Mouse (Mus musculus) forebrain, embryonic 16.5 days (tissue): ENCODE results near the gene Dnm3. TPM values are rescaled to one million over a fixed set of nuclear protein-coding genes. Genes with fewer than 3 reads are reported as not detected.
A peak's percentile ranks its signal among the peaks of the same experiment; 100 is the strongest.

Experiments
- ATAC-seq: fragments of 200-750 bp; cut with Nextera tagmentation; 2 replicates; pipeline ENCODE4 v1.8.0; 2017; ENCODE audit warnings: mild to moderate bottlenecking, moderate library complexity
- H3K27ac ChIP-seq: fragments of 300-500 bp; sonication (generic); 2 replicates; pipeline ENCODE4 v1.5.1; 2014; ENCODE audit warnings: low read length, control low read depth
- H3K27me3 ChIP-seq: fragments of 300-500 bp; sonication (generic); replicated peaks from 2 replicates; pipeline ENCODE4 v1.6.1; 2014; ENCODE audit warnings: low read length; ENCODE audit not compliant: control insufficient read depth, insufficient read depth
- H3K36me3 ChIP-seq: fragments of 300-500 bp; sonication (generic); 2 replicates; pipeline ENCODE4 v1.6.1; 2014; ENCODE audit not compliant: control insufficient read depth, insufficient read depth
- H3K4me1 ChIP-seq: fragments of 300-500 bp; sonication (generic); replicated peaks from 2 replicates; pipeline ENCODE4 v1.6.1; 2014; ENCODE audit warnings: low read length; ENCODE audit not compliant: control insufficient read depth, insufficient read depth
- H3K4me2 ChIP-seq: fragments of 300-500 bp; sonication (generic); 2 replicates; pipeline ENCODE4 v1.6.1; 2014; ENCODE audit warnings: mild to moderate bottlenecking, low read length, control low read depth
- H3K4me3 ChIP-seq: fragments of 300-500 bp; sonication (generic); replicated peaks from 2 replicates; pipeline ENCODE4 v1.5.1; 2014; ENCODE audit warnings: mild to moderate bottlenecking, low read length, control low read depth
- H3K9ac ChIP-seq: fragments of 300-500 bp; sonication (generic); replicated peaks from 2 replicates; pipeline ENCODE4 v1.6.1; 2014; ENCODE audit warnings: low read depth, low read length, control low read depth
- H3K9me3 ChIP-seq: fragments of 300-500 bp; sonication (generic); 2 replicates; pipeline ENCODE4 v1.6.1; 2016; ENCODE audit warnings: low read length; ENCODE audit not compliant: control insufficient read depth
- WGBS: fragments of 180-500 bp; shearing (Covaris S2); extraction: QIAGEN DNeasy Blood & Tissue Kit; methylation state at CpG from one replicate; pipeline ENCODE4 v1.1.7; 2014; 5-methylcytosine and 5-hydroxymethylcytosine counted together
- polyA plus RNA-seq: library from polyadenylated mRNA; unstranded; fragments of >200 nt; fragmentation: Nextera tagmentation; extraction: Ambion mirVana; gene quantifications from 2 replicates; pipeline ENCODE4 v1.2.1, GENCODE M21; 2015

Gene Dnm3
- polyA plus RNA-seq, 1 experiment from 2014 or later = 41.8 TPM

GRCm38 (mm10) chr1:162043788-162044717, 433.8 kb downstream of the Dnm3 start:
- Histone ChIP-seq H3K4me1 (no peaks in the 10 kb centered on the region), H3K27me3 (no peaks in the 10 kb centered on the region), H3K4me2 (no peak overlapping the region), H3K9me3 (no peaks in the 10 kb centered on the region), H3K27ac (no peak overlapping the region), H3K9ac (no peak overlapping the region), H3K36me3 (no peaks in the 10 kb centered on the region), H3K4me3 (no peak overlapping the region)
- 74% methylated on average over 8 of the region's 8 CpGs for WGBS
- no peak for ATAC-seq

DNA sequence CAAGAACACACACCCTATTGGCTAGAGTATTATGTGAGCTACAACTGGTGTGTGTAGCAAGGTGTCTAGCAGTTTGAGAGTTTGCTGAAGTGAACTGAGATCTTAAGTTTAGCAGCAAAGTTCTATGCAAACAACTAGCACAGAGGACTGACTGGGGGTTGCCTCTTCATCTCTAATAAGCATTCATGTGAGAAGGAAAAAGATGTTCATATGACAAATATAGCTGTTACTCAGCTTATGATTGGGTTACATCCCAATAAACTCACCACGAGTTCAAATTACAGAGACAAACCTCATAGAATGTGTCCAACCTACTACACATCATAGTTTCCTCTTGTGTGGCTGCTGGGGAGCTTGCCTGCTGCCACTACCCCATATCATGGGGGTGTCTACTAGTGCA, 434.6 kb downstream of the Dnm3 start:
- H3K9ac ChIP-seq = no peak overlapping the region
- no peak overlapping the region for H3K4me3 ChIP-seq
- no peaks in the 10 kb centered on the region for H3K36me3 ChIP-seq
- no peak overlapping the region for H3K4me2 ChIP-seq
- peaks cover 4% of the 10 kb centered on the region for H3K4me1 ChIP-seq
- H3K27ac ChIP-seq = no peak overlapping the region
- H3K9me3 ChIP-seq = no peaks in the 10 kb centered on the region
- no peak for ATAC-seq
- no peaks in the 10 kb centered on the region for H3K27me3 ChIP-seq
- WGBS = 89% methylated on average over 1 of the region's 1 CpGs

DNA sequence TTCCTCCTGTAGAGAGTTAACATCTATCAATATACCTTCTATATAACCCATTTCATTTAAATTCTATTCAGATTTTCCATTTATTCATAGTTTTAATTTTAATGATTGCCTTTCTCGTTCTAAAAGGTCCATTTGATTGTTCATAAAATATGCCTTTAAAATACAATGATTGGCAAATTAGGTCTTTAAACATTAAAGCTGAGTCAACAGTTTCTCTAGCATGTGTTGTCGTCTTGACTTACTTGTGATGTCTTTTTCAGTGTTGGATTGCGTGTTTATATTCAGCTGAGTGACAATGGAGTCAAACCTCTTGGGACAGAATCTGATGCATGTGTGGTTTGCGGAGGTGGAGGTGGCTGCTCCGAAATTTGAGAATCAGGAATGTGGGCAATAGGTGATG, 435.4 kb downstream of the Dnm3 start:
- no peak for ATAC-seq

GRCm38 (mm10) chr1:162040490-162041274, 437.2 kb downstream of the Dnm3 start:
- Histone ChIP-seq H3K9me3 (no peaks in the 10 kb centered on the region), H3K27ac (no peak overlapping the region), H3K27me3 (no peaks in the 10 kb centered on the region), H3K4me1 (peaks cover 17% of the 10 kb centered on the region), H3K36me3 (no peaks in the 10 kb centered on the region), H3K4me2 (no peak overlapping the region), H3K9ac (no peak overlapping the region), H3K4me3 (no peak overlapping the region)
- WGBS = 88% methylated on average over 6 of the region's 6 CpGs
- no peak for ATAC-seq

More for the DNA sequence above, 435.4 kb downstream of the Dnm3 start:
- WGBS = 90% methylated on average over 5 of the region's 5 CpGs
- no peak overlapping the region for H3K27ac ChIP-seq
- H3K4me1 ChIP-seq = peaks cover 10% of the 10 kb centered on the region
- no peaks in the 10 kb centered on the region for H3K9me3 ChIP-seq
- no peaks in the 10 kb centered on the region for H3K36me3 ChIP-seq
- no peak overlapping the region for H3K9ac ChIP-seq
- no peak overlapping the region for H3K4me3 ChIP-seq
- H3K4me2 ChIP-seq = no peak overlapping the region
- no peaks in the 10 kb centered on the region for H3K27me3 ChIP-seq

DNA sequence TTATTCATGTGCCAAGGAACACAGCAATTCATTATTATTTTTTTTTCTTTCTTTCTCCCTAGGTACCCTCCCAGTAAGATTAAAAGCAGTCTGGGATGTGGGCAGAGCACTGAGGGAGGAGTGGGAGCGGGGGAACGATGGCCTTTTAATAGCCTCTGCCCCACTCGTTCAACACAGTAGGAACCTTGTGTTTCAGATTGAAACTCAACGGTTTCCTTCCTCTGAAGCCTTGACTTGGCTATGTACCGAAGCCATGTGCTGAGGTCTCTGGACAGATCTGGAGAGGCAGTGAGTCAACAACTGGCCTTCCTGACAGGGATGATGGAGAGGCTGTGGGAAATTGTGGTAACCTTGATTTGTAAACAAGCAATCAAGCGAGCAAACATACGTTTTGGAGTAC, 438.0 kb downstream of the Dnm3 start:
- WGBS = 66% methylated on average over 7 of the region's 7 CpGs
- H3K36me3 ChIP-seq = no peaks in the 10 kb centered on the region
- no peak overlapping the region for H3K4me3 ChIP-seq
- no peak overlapping the region for H3K4me2 ChIP-seq
- peaks cover 17% of the 10 kb centered on the region for H3K4me1 ChIP-seq
- no peaks in the 10 kb centered on the region for H3K27me3 ChIP-seq
- no peak for ATAC-seq
- H3K9me3 ChIP-seq = no peaks in the 10 kb centered on the region
- H3K9ac ChIP-seq = no peak overlapping the region
- H3K27ac ChIP-seq = no peak overlapping the region

DNA sequence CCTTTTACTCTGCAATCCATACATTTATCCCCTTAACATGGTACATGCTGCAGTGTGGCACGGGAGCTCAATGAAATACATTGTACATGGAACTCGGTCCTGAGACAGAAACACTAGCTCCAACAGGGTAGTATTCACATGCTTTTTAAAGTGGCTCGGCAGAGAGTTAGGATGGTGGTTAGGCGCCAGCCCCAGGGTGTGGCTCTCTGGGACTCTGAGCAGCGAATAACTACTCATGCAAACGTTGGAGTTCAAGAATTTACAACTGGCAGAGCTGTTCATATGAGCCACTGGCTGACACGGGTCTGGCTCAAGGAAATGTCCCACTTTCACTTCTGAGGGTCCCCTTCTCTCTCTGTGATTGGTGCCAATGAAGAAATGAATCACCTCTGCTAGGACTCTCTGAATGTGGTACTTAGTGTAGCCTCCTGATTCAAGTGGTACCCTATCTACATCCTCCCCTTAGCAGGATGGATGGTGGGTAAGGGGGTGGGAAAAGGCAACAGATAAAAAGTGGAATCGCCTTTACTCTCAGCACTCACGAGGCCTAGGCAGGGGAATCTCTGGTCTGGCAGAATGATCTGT, 438.7 kb downstream of the Dnm3 start:
- Histone ChIP-seq H3K9ac (no peak overlapping the region), H3K36me3 (no peaks in the 10 kb centered on the region), H3K4me1 (peaks cover 17% of the 10 kb centered on the region), H3K9me3 (no peaks in the 10 kb centered on the region), H3K4me2 (no peak overlapping the region), H3K27me3 (no peaks in the 10 kb centered on the region), H3K4me3 (no peak overlapping the region), H3K27ac (no peak overlapping the region)
- WGBS = 65% methylated on average over 9 of the region's 9 CpGs
- ATAC-seq = no peak

GRCm38 (mm10) chr1:162038431-162038830, 439.4 kb downstream of the Dnm3 start:
- Histone ChIP-seq H3K4me2 (no peak overlapping the region), H3K4me3 (no peak overlapping the region), H3K9ac (no peak overlapping the region), H3K27me3 (no peaks in the 10 kb centered on the region), H3K9me3 (no peaks in the 10 kb centered on the region), H3K27ac (no peak overlapping the region; the same call in 1 of the 2 replicates), H3K4me1 (peaks cover 17% of the 10 kb centered on the region), H3K36me3 (no peaks in the 10 kb centered on the region)
- 68% methylated on average over 5 of the region's 5 CpGs for WGBS
- peak; percentile 5; the same call in 1 of the 2 replicates for ATAC-seq

- Histone ChIP-seq H3K27ac (peak overlapping the region; percentile 18; the same call in 1 of the 2 replicates), H3K4me1 (peaks cover 17% of the 10 kb centered on the region), H3K27me3 (no peaks in the 10 kb centered on the region), H3K9me3 (peaks cover under 1% of the 10 kb centered on the region; the same call in 1 of the 2 replicates), H3K9ac (no peak overlapping the region), H3K4me2 (peak overlapping the region; percentile 13; the same call in 1 of the 2 replicates), H3K4me3 (no peak overlapping the region), H3K36me3 (no peaks in the 10 kb centered on the region)
- peak; percentile 74 for ATAC-seq
- WGBS = 43% methylated on average over 10 of the region's 10 CpGs
Measured at GRCm38 (mm10) chr1:162037968-162038421, 439.8 kb downstream of the Dnm3 start.
